Mouse (Mus musculus): ENCODE data around the gene Alkbh3. TPM values are rescaled to one million over a fixed set of nuclear protein-coding genes. Genes with fewer than 3 reads are reported as not detected.

Gene Alkbh3
- polyA plus RNA-seq, 1 experiment from 2014 or later = 41.8 TPM

GRCm38 (mm10) chr2:93941670-93942069, 68.9 kb downstream of the Alkbh3 start:
- no peak overlapping the region for H3K4me2 ChIP-seq
- no peaks in the 10 kb centered on the region for H3K9me3 ChIP-seq (replicated peaks)
- no peaks in the 10 kb centered on the region for H3K36me3 ChIP-seq
- no peaks in the 10 kb centered on the region for H3K4me1 ChIP-seq
- no peak overlapping the region for H3K4me3 ChIP-seq
- H3K9ac ChIP-seq = no peak overlapping the region
- no peak overlapping the region for H3K27ac ChIP-seq
- 0 out of 2 replicates have a peak, but pooled peaks cover 3% of the 10 kb centered on the region for H3K27me3 ChIP-seq (replicated peaks)
- 60% methylated on average over 11 of the region's 11 CpGs for WGBS (ENCODE audit: insufficient replicate concordance)
- no peak for ATAC-seq

- Histone ChIP-seq H3K4me1 (no peaks in the 10 kb centered on the region), H3K27me3 (replicated peaks) (peaks cover 7% of the 10 kb centered on the region; the same call in 1 of the 2 replicates), H3K4me2 (no peak overlapping the region), H3K9ac (no peak overlapping the region), H3K4me3 (no peak overlapping the region), H3K27ac (no peak overlapping the region), H3K36me3 (no peaks in the 10 kb centered on the region), H3K9me3 (replicated peaks) (no peaks in the 10 kb centered on the region)
- WGBS (ENCODE audit: insufficient replicate concordance) = 13% methylated on average over 9 of the region's 9 CpGs
- no peak for ATAC-seq
Observed at GRCm38 (mm10) chr2:93938534-93938933, 72.1 kb downstream of the Alkbh3 start.

Other genes with a start within 250 kb of the Alkbh3 start
- 43.9 and 47.0 TPM in 2 replicates for gene Ext2, start 188.2 kb downstream of the Alkbh3 start, polyA plus RNA-seq (2016; fragmentation: Nextera tagmentation; extraction: Ambion mirVana)
- gene Accs, start 160.9 kb downstream of the Alkbh3 start, polyA plus RNA-seq (2016; fragmentation: Nextera tagmentation; extraction: Ambion mirVana) = 1.4 and 2.3 TPM in 2 replicates
- gene Accsl, start 141.7 kb downstream of the Alkbh3 start, polyA plus RNA-seq (2016; fragmentation: Nextera tagmentation; extraction: Ambion mirVana) = not detected in 2 replicates
- gene Gm13889, start 53.6 kb downstream of the Alkbh3 start, polyA plus RNA-seq (2016; fragmentation: Nextera tagmentation; extraction: Ambion mirVana) = 3.2 and 3.8 TPM in 2 replicates
- not detected in 2 replicates for gene Gm27027, start 14.5 kb downstream of the Alkbh3 start, polyA plus RNA-seq (2016; fragmentation: Nextera tagmentation; extraction: Ambion mirVana)
- 70.3 and 70.5 TPM in 2 replicates for gene Hsd17b12, start 147.2 kb upstream of the Alkbh3 start, polyA plus RNA-seq (2016; fragmentation: Nextera tagmentation; extraction: Ambion mirVana)